Mouse (Mus musculus) spleen, adult 2 months (tissue): ENCODE data around the gene Rbm43. TPM values are rescaled to one million over a fixed set of nuclear protein-coding genes. Genes with fewer than 3 reads are reported as not detected.

Experiments used
- DNase-seq, 2 experiments: peaks; one replicate each; pipeline versions ENCODE4 v3.0.0 to v3.0.0-alpha.2; 2012 to 2021; ENCODE audit warnings: low spot score in 2 of 2, low read depth in 1 of 2
- H3K27ac ChIP-seq: fragments of 200-500 bp; 2 replicates; pipeline ENCODE4 v1.5.1; 2012; ENCODE audit warnings: low read length, inconsistent platforms; ENCODE audit not compliant: insufficient read depth
- H3K27me3 ChIP-seq: fragments of 200-500 bp; 2 replicates; pipeline ENCODE4 v1.6.1; 2012; ENCODE audit warnings: mild to moderate bottlenecking, moderate library complexity, low read length, inconsistent platforms; ENCODE audit not compliant: control insufficient read depth, insufficient read depth
- H3K36me3 ChIP-seq: fragments of 200-500 bp; 2 replicates; pipeline ENCODE4 v1.6.1; 2012; ENCODE audit warnings: mild to moderate bottlenecking, low read length, inconsistent platforms; ENCODE audit not compliant: control insufficient read depth, insufficient read depth
- H3K4me1 ChIP-seq: fragments of 200-500 bp; 2 replicates; pipeline ENCODE4 v1.6.1; 2011; ENCODE audit warnings: inconsistent platforms; ENCODE audit not compliant: control insufficient read depth, insufficient read depth, insufficient read length
- H3K4me3 ChIP-seq: fragments of 200-500 bp; 2 replicates; pipeline ENCODE4 v1.5.1; 2011; ENCODE audit warnings: mild to moderate bottlenecking, inconsistent platforms; ENCODE audit not compliant: insufficient read depth, insufficient read length; ENCODE audit errors: extremely low read depth
- CTCF ChIP-seq: fragments of 200-500 bp; IDR thresholded peaks from 2 replicates; pipeline ENCODE4 v1.5.1; 2011; ENCODE audit warnings: mild to moderate bottlenecking, inconsistent platforms; ENCODE audit not compliant: insufficient read depth, insufficient read length, insufficient replicate concordance; ENCODE audit errors: extremely low read depth
- POLR2A ChIP-seq: fragments of 200-500 bp; IDR thresholded peaks from 2 replicates; pipeline ENCODE4 v1.6.1; 2011; ENCODE audit warnings: low read depth, low read length, inconsistent platforms
- WGBS: fragments of 180-500 bp; shearing (Covaris S2); methylation state at CpG from one replicate; pipeline ENCODE4 v1.1.7; 2018; 5-methylcytosine and 5-hydroxymethylcytosine counted together
- polyA plus RNA-seq: library from polyadenylated mRNA; depleted of rRNA; stranded (reverse); fragments of >200 nt; gene quantifications from 2 replicates; pipeline ENCODE4 v1.2.3, GENCODE M21; 2012; rRNA removed

Rbm43 gene
- 11.3 and 16.7 TPM in 2 replicates for polyA plus RNA-seq

DNA sequence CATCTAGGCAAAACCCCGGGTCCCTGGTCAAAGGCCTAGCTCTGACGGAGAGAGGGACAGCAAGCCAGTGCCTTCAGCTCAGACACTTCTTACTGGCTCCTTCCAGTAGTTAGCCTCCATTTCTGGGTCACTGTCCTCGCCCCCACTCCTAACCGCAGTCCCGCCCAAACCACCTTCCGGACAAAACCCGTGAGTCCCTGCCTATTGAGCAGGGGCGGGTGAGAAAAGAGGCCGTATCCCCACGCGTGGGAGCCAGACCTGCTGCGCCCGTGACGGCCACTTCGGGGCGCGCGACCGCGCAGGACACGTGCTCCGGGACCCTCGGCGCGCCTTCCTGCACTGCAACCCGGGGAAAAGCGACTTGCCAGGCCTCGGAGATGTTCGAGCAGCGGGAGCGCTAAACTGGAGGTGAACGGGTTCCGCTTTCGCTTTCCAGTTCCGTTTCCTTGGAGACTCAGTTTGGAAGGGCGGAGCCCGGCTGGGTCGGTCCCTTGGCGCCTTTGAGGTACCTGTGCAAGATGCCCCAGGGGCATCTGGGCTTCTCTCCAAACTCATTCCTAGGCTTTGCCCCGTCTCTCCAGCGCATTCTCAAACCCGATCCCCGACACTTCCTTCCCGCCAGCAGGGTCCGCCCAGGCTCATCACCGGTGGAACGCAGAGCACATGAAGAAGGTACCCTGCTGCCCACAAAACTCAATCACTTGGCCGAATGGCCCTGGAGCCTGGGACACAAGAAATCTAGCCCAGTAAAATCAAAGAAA lies at the start of gene Rbm43:
Gene Rbm43 (minus strand): TSS at position 590 of the 761 bp plus-strand sequence.
- under 1% methylated on average over 48 of the region's 48 CpGs for WGBS
- H3K4me1 ChIP-seq = peaks cover 11% of the 10 kb centered on the region; the same call in 1 of the 2 replicates
- H3K27ac ChIP-seq = peak within 1 kb of the TSS; percentile 91
- 0 out of 2 replicates have a peak, but pooled peaks have one; percentile 8 for TF ChIP-seq CTCF
- peak; percentile 21; the same call in 1 of the 2 replicates for TF ChIP-seq POLR2A
- peak within 1 kb of the TSS; percentile 85 for H3K4me3 ChIP-seq
- DNase-seq = peak; percentile 76 to 77
- H3K36me3 ChIP-seq = 0 out of 2 replicates have a peak, but pooled peaks cover 1% of the 10 kb centered on the region
- H3K27me3 ChIP-seq = no peaks in the 10 kb centered on the region

DNA sequence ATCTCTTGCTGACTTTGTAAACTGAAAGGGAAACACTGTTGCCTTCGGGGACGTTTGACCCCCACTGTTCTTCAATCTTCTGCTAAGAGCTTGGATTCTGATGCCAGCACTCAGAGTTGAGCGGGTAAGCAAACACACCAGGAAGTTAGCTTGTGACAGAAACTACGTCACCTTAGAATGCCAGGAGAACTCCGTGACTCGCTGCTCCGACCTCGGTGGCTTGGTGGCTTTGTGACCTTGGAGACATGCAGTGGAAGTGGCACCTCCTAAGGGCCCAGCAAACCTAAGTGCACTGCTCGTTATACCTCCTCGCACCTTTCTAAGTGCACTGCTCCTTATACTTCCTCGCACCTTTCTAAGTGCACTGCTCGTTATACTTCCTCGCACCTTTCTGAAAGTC lies 47.3 kb upstream of the Rbm43 start:
- H3K27me3 ChIP-seq = no peaks in the 10 kb centered on the region
- no peaks in the 10 kb centered on the region for H3K4me1 ChIP-seq
- H3K27ac ChIP-seq = no peak overlapping the region
- H3K36me3 ChIP-seq = no peaks in the 10 kb centered on the region
- peak overlapping the region; percentile 39 for H3K4me3 ChIP-seq
- peak in 1 of 2 experiments; percentile 12 for DNase-seq
- WGBS = 31% methylated on average over 13 of the region's 13 CpGs
- TF ChIP-seq POLR2A = no peak
- no peak for TF ChIP-seq CTCF

DNA sequence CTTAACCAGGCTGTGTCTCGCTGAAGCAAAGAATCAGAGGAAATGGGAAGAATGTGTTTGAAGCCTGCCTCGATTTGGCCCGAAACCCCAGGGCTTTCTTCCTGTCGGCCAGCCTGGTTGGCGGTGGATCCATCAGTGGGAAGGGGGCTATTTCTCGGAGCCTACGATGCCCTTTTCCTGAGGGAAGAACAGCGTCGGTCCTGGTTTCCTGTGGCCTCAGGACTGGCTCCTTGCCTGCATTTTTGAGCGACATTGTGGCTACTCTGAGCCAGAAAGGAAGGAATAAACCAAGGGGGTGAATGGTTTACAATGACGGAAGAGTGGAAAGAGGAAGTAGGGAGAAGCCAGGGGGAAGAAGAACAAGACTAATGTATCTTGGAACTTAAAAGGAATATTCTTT lies 46.7 kb upstream of the Rbm43 start:
- Histone ChIP-seq H3K4me3 (no peak overlapping the region), H3K27ac (no peak overlapping the region), H3K27me3 (no peaks in the 10 kb centered on the region), H3K36me3 (no peaks in the 10 kb centered on the region), H3K4me1 (no peaks in the 10 kb centered on the region)
- WGBS = 17% methylated on average over 11 of the region's 11 CpGs
- TF ChIP-seq POLR2A = no peak
- TF ChIP-seq CTCF = no peak
- DNase-seq = no peak

DNA sequence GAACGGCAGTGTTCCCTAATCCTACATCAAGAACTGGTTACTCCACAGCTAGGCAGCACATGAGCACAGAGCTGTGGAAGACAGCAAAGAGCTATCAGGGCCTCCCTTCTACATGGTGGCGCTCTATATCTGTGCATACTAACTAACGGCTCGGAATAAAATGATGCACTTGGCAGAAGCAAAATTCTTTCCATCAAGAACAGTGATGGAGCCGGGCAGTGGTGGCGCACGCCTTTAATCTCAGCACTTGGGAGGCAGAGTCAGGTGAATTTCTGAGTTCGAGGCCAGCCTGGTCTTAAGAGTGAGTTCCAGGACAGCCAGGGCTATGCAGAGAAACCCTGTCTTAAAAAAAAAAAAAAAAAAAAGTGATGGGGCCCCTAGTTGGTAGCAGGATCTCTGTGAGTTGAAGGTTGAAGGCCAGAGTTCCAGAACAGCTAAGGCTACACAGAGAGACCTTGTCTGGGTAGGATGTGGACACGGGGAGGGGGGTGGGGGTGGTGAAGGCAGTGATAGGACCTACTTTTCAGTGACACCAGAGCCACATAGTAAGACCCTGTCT lies 38.5 kb upstream of the Rbm43 start, which contains the start of gene Nmi:
Gene Nmi (minus strand): TSS at position 85 of the 559 bp plus-strand sequence.
- no peak for DNase-seq
- Histone ChIP-seq H3K4me3 (peak within 1 kb of the TSS; percentile 79), H3K4me1 (peaks cover 2% of the 10 kb centered on the region), H3K27ac (peak within 1 kb of the TSS; percentile 98), H3K27me3 (no peaks in the 10 kb centered on the region), H3K36me3 (peaks cover 1% of the 10 kb centered on the region; the same call in 1 of the 2 replicates)
- 92% methylated on average over 9 of the region's 9 CpGs for WGBS
- no peak for TF ChIP-seq POLR2A
- no peak for TF ChIP-seq CTCF

DNA sequence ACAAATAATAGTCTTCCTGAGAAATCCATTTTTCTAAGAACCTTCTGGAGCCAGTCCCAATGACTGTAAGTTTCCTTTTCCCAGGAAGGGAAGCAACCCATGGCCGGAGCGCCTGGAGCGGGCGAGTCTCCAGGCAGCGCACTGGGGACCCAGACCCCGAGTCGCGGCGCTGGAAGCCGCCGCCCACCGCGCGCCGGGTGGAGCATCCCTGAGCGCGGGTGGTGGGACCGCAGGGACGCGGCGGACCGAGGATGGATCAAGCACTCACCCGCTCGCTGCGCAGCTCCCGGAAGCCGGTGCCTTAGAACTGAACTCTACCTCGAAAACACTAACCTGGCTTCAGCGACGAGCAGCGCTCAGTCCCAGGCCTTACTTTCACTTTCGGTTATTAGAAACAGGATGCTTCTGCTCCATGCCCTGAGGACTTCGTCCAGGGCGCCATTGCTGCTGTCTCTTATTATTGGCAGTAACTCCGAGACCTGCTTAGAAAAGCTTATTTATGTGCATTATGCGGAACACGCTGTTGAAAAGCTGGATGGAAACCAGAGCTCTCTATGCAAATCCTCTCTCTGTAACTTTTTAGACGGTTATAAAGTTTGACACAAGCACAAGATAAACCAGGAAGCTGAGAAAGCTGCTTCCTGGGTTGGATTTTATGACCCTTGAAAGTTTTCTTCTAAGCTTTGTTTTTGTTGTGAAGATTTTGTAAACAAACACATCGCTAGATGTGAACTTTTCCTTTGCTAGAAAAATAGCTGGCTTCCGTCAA lies 37.9 kb upstream of the Rbm43 start:
- Histone ChIP-seq H3K4me1 (peaks cover 3% of the 10 kb centered on the region), H3K36me3 (peaks cover 1% of the 10 kb centered on the region; the same call in 1 of the 2 replicates), H3K27ac (peak overlapping the region; percentile 98), H3K27me3 (no peaks in the 10 kb centered on the region), H3K4me3 (peak overlapping the region; percentile 79)
- TF ChIP-seq POLR2A = peak; percentile 20; the same call in 1 of the 2 replicates
- TF ChIP-seq CTCF = no peak
- DNase-seq = peak; percentile 52 to 72
- WGBS = 4% methylated on average over 40 of the region's 40 CpGs

DNA sequence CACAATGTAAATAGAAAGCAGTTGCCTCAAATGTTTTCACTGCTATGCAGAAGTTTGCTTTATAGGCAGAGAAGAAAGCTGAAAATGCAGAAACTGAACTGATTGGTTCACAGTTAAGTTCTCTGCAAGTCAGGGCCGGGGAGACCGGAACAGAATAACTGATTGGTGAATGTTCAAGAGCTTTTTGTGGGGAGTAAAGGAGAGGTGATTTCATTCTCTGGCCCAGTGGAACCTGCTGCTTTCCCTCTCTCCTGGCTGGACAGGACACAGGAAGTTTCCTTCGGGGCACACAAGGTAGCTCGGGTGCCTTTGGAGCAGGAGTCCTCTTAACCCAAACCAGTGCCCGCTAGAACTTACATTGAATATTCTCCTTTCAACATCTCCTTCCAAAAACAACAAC lies 37.2 kb upstream of the Rbm43 start:
- no peaks in the 10 kb centered on the region for H3K27me3 ChIP-seq
- peak; percentile 43 to 54 for DNase-seq
- TF ChIP-seq POLR2A (no peak), CTCF (no peak)
- peak overlapping the region; percentile 57 for H3K4me3 ChIP-seq
- H3K27ac ChIP-seq = peak overlapping the region; percentile 98
- 11% methylated on average over 5 of the region's 5 CpGs for WGBS
- peaks cover 3% of the 10 kb centered on the region for H3K4me1 ChIP-seq
- peaks cover 1% of the 10 kb centered on the region; the same call in 1 of the 2 replicates for H3K36me3 ChIP-seq
